Mouse (Mus musculus): ENCODE data around the gene Hhat. TPM values are rescaled to one million over a fixed set of nuclear protein-coding genes. Genes with fewer than 3 reads are reported as not detected.

The Hhat gene
- polyA plus RNA-seq, 1 experiment from 2014 or later: 1.0 TPM

DNA sequence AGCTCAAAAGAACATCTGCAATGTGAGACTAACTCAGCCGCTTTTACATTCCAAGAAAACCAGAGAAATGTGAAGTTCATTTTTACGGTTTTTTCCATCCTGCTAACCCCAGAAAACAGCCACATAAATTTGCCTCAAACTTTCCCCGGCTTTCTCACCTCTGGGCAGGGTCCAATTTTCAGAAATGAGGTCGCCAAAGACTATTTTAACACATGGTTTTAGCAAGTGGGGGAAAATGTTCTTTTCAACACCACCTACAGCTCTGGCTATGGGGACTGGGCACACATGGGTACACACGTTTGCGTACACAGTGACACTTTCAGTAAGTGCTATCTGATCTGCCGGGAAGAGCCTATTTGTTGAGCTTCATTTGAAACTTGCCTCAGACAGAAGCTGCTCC, 40.5 kb downstream of the Hhat start:
- no peak overlapping the region for H3K4me2 ChIP-seq (ENCODE audit: low read depth, low read length)

DNA sequence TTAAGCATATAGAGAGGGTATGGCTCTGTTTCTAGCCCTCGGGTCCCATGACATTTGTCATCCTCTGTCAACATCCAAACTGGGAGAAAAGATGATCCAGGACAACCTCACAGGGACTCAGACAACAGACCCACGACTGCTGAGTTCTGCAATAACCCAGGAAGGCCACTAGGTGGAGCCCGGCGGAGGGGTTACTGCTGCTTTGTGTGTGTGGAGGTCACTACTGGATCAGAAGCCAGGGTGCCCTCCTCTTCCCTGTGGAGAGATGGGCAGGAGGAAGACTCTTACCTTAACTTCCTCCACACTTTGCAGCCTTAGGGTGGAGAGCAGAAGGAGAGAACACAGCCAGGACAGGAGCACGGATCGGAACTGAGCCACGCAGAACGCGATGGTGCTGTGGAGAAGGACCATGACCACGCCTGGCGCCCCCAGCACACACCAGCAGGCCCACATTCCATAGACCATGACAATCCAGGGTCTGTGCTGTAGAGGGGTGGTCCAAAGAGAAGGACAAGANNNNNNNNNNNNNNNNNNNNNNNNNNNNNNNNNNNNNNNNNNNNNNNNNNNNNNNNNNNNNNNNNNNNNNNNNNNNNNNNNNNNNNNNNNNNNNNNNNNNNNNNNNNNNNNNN, 43.9 kb downstream of the Hhat start:
- no peaks in the 10 kb centered on the region for H3K4me1 ChIP-seq (ENCODE audit: control insufficient read depth, low read depth, low read length)

More for the DNA sequence above, 40.5 kb downstream of the Hhat start:
- H3K4me3 ChIP-seq (ENCODE audit: low read depth, low read length): no peak overlapping the region
- H3K9me3 ChIP-seq (replicated peaks; ENCODE audit: control insufficient read depth, low read length): no peaks in the 10 kb centered on the region
- no peaks in the 10 kb centered on the region for H3K4me1 ChIP-seq (ENCODE audit: control insufficient read depth, low read depth, low read length)
- 58% methylated on average over 7 of the region's 7 CpGs for WGBS (ENCODE audit: insufficient replicate concordance)
- H3K27ac ChIP-seq (ENCODE audit: low read length): no peak overlapping the region
- H3K9ac ChIP-seq (ENCODE audit: low read depth, low read length): no peak overlapping the region
- H3K27me3 ChIP-seq (ENCODE audit: control insufficient read depth, insufficient read depth, low read depth, low read length): no peaks in the 10 kb centered on the region
- no peaks in the 10 kb centered on the region for H3K36me3 ChIP-seq (ENCODE audit: control insufficient read depth, insufficient read depth)
- ATAC-seq (ENCODE audit: low read depth): no peak

DNA sequence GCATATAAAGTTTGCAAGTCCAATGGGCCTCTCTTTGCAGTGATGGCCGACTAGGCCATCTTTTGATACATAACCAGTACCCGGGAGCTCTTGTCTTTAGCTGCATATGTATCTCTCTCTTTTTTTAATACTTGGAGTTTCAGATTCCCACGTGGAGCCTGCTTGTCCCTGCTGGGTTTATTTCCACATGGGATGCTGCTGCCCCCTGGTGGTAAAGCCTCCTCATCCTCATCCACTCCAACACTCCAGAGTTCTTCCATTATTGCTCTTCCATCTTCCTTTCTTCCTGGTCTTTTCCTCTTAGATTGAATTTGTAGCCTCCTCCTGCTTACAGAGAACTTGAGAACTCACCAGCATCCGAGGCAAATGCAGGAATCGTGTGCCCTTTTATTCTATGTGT, 48.9 kb downstream of the Hhat start:
- no peaks in the 10 kb centered on the region for H3K36me3 ChIP-seq (ENCODE audit: control insufficient read depth, insufficient read depth)
- no peaks in the 10 kb centered on the region for H3K27me3 ChIP-seq (ENCODE audit: control insufficient read depth, insufficient read depth, low read depth, low read length)
- WGBS (ENCODE audit: insufficient replicate concordance): 35% methylated on average over 5 of the region's 5 CpGs
- H3K27ac ChIP-seq (ENCODE audit: low read length): no peak overlapping the region
- H3K9me3 ChIP-seq (replicated peaks; ENCODE audit: control insufficient read depth, low read length): no peaks in the 10 kb centered on the region
- no peak overlapping the region for H3K4me3 ChIP-seq (ENCODE audit: low read depth, low read length)
- no peaks in the 10 kb centered on the region for H3K4me1 ChIP-seq (ENCODE audit: control insufficient read depth, low read depth, low read length)
- no peak for ATAC-seq (ENCODE audit: low read depth)
- no peak overlapping the region for H3K4me2 ChIP-seq (ENCODE audit: low read depth, low read length)
- H3K9ac ChIP-seq (ENCODE audit: low read depth, low read length): no peak overlapping the region

More for the DNA sequence above, 43.9 kb downstream of the Hhat start:
- H3K4me2 ChIP-seq (ENCODE audit: low read depth, low read length): no peak overlapping the region
- H3K36me3 ChIP-seq (ENCODE audit: control insufficient read depth, insufficient read depth): no peaks in the 10 kb centered on the region
- H3K27ac ChIP-seq (ENCODE audit: low read length): no peak overlapping the region
- WGBS (ENCODE audit: insufficient replicate concordance): 53% methylated on average over 11 of the region's 11 CpGs
- H3K9me3 ChIP-seq (replicated peaks; ENCODE audit: control insufficient read depth, low read length): no peaks in the 10 kb centered on the region
- H3K9ac ChIP-seq (ENCODE audit: low read depth, low read length): no peak overlapping the region
- H3K27me3 ChIP-seq (ENCODE audit: control insufficient read depth, insufficient read depth, low read depth, low read length): no peaks in the 10 kb centered on the region
- H3K4me3 ChIP-seq (ENCODE audit: low read depth, low read length): no peak overlapping the region
- no peak for ATAC-seq (ENCODE audit: low read depth)

- ATAC-seq (ENCODE audit: low read depth): no peak
- Histone ChIP-seq H3K36me3 (ENCODE audit: control insufficient read depth, insufficient read depth) (no peaks in the 10 kb centered on the region), H3K9ac (ENCODE audit: low read depth, low read length) (no peak overlapping the region)
These were observed 50.9 kb downstream of the Hhat start for GRCm38 (mm10) chr1:192720156-192720555.

DNA sequence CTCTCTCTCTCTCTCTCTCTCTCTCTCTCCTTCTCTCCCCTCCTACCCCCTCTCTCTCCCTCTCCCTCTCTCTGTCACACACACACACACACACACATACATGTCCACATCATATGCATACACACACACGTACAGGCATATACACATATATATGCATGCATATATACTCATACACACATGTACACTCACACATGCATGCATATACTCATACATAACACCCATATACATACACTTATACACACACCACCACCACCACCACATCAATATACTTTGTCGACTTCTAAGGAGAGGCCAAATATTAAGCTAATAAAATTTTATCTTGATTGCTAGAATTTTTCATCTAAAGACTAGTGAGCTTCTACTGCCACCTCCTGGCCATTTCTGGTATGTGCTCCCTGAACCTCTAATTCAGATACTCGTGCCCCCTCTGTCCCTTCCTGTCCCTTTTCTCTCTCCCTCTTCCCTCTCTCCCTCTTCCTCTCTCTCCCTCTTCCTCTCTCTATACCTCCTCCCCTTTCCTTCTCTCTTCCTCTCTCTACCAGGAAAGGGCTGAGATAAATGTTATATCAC, 59.2 kb downstream of the Hhat start:
- Histone ChIP-seq H3K9me3 (replicated peaks; ENCODE audit: control insufficient read depth, low read length) (no peaks in the 10 kb centered on the region), H3K27ac (ENCODE audit: low read length) (no peak overlapping the region), H3K27me3 (ENCODE audit: control insufficient read depth, insufficient read depth, low read depth, low read length) (no peaks in the 10 kb centered on the region), H3K36me3 (ENCODE audit: control insufficient read depth, insufficient read depth) (no peaks in the 10 kb centered on the region), H3K9ac (ENCODE audit: low read depth, low read length) (no peak overlapping the region), H3K4me2 (ENCODE audit: low read depth, low read length) (no peak overlapping the region), H3K4me3 (ENCODE audit: low read depth, low read length) (no peak overlapping the region), H3K4me1 (ENCODE audit: control insufficient read depth, low read depth, low read length) (no peaks in the 10 kb centered on the region)
- ATAC-seq (ENCODE audit: low read depth): no peak
- 18% methylated on average over 3 of the region's 3 CpGs for WGBS (ENCODE audit: insufficient replicate concordance)

More at GRCm38 (mm10) chr1:192720156-192720555, 50.9 kb downstream of the Hhat start:
- H3K27me3 ChIP-seq (ENCODE audit: control insufficient read depth, insufficient read depth, low read depth, low read length): no peaks in the 10 kb centered on the region
- no peaks in the 10 kb centered on the region for H3K4me1 ChIP-seq (ENCODE audit: control insufficient read depth, low read depth, low read length)
- WGBS (ENCODE audit: insufficient replicate concordance): 69% methylated on average over 10 of the region's 10 CpGs
- no peaks in the 10 kb centered on the region for H3K9me3 ChIP-seq (replicated peaks; ENCODE audit: control insufficient read depth, low read length)
- no peak overlapping the region for H3K4me2 ChIP-seq (ENCODE audit: low read depth, low read length)
- no peak overlapping the region for H3K4me3 ChIP-seq (ENCODE audit: low read depth, low read length)
- H3K27ac ChIP-seq (ENCODE audit: low read length): no peak overlapping the region

DNA sequence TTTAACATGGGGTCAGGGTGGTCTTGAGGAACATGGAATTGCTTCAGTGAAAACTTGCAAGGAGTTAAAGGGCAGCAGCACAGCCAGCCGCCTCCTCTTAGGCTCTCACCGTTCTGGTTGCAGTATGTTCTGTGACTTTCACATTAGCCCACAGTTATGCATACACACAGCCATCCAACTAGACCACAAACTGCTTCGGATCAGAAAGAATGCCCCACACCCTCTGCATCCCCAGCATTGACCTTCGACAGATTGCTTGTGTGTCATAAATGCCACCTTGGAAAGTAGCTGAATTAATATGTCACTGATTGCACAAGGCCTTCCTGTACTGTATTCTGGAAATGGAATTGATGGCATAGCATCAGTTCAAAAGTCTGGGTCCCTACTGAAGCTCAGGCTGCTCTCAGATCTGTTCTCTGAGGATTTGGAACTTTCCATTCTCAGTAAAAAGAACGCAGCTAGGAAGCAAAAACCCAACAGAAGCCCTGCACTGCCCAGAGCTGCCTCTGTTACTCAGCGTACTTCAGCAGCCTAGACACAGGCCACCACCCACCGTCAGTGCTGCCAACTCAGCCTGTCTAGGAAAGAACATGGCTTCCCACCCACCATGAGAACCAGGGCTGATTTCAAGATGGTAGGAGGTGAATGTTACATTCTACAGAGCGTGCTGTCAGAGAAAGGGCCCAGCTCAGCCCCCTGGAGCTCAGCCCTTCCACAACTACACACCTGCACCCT, 70.5 kb downstream of the Hhat start:
- Histone ChIP-seq H3K27ac (ENCODE audit: low read length) (no peak overlapping the region), H3K4me1 (ENCODE audit: control insufficient read depth, low read depth, low read length) (no peaks in the 10 kb centered on the region), H3K9me3 (replicated peaks; ENCODE audit: control insufficient read depth, low read length) (no peaks in the 10 kb centered on the region), H3K27me3 (ENCODE audit: control insufficient read depth, insufficient read depth, low read depth, low read length) (no peaks in the 10 kb centered on the region), H3K36me3 (ENCODE audit: control insufficient read depth, insufficient read depth) (no peaks in the 10 kb centered on the region), H3K4me2 (ENCODE audit: low read depth, low read length) (no peak overlapping the region), H3K4me3 (ENCODE audit: low read depth, low read length) (no peak overlapping the region), H3K9ac (ENCODE audit: low read depth, low read length) (no peak overlapping the region)
- no peak for ATAC-seq (ENCODE audit: low read depth)
- 63% methylated on average over 8 of the region's 8 CpGs for WGBS (ENCODE audit: insufficient replicate concordance)

GRCm38 (mm10) chr1:192699101-192699500, 71.9 kb downstream of the Hhat start:
- no peak for ATAC-seq (ENCODE audit: low read depth)
- H3K9ac ChIP-seq (ENCODE audit: low read depth, low read length): no peak overlapping the region
- no peaks in the 10 kb centered on the region for H3K9me3 ChIP-seq (replicated peaks; ENCODE audit: control insufficient read depth, low read length)
- no peaks in the 10 kb centered on the region for H3K36me3 ChIP-seq (ENCODE audit: control insufficient read depth, insufficient read depth)
- H3K4me2 ChIP-seq (ENCODE audit: low read depth, low read length): no peak overlapping the region
- no peak overlapping the region for H3K27ac ChIP-seq (ENCODE audit: low read length)
- H3K4me1 ChIP-seq (ENCODE audit: control insufficient read depth, low read depth, low read length): no peaks in the 10 kb centered on the region
- no peak overlapping the region for H3K4me3 ChIP-seq (ENCODE audit: low read depth, low read length)
- no peaks in the 10 kb centered on the region for H3K27me3 ChIP-seq (ENCODE audit: control insufficient read depth, insufficient read depth, low read depth, low read length)

DNA sequence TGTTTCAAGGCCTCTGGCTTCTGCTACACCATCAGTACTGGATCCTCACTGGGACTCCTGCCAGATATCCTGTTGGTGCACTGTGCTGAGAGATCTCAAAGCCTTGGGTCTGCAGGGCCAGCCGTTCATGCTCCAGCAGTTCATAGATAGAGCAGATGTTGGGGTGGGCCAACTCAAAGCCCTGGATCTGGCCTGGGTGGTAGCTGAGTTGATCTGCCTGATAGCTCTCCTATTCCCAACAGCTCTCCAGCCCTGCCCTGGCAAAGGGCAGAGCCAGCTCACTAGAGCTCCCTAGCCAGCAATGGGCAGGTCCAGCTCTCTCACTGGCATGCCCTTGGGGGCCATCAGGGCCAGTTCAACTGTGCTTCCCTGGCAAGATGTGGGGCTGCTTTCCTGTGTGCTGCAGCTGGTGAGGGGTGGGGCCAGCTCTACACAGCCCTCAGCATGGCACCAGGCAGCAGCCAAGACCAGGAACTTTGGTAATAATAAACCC, 74.6 kb downstream of the Hhat start:
- Histone ChIP-seq H3K4me2 (ENCODE audit: low read depth, low read length) (no peak overlapping the region), H3K9me3 (replicated peaks; ENCODE audit: control insufficient read depth, low read length) (no peaks in the 10 kb centered on the region), H3K4me3 (ENCODE audit: low read depth, low read length) (no peak overlapping the region), H3K36me3 (ENCODE audit: control insufficient read depth, insufficient read depth) (no peaks in the 10 kb centered on the region), H3K27me3 (ENCODE audit: control insufficient read depth, insufficient read depth, low read depth, low read length) (no peaks in the 10 kb centered on the region), H3K9ac (ENCODE audit: low read depth, low read length) (no peak overlapping the region), H3K27ac (ENCODE audit: low read length) (no peak overlapping the region), H3K4me1 (ENCODE audit: control insufficient read depth, low read depth, low read length) (no peaks in the 10 kb centered on the region)
- WGBS (ENCODE audit: insufficient replicate concordance): 50% methylated on average over 1 of the region's 1 CpGs
- ATAC-seq (ENCODE audit: low read depth): no peak

DNA sequence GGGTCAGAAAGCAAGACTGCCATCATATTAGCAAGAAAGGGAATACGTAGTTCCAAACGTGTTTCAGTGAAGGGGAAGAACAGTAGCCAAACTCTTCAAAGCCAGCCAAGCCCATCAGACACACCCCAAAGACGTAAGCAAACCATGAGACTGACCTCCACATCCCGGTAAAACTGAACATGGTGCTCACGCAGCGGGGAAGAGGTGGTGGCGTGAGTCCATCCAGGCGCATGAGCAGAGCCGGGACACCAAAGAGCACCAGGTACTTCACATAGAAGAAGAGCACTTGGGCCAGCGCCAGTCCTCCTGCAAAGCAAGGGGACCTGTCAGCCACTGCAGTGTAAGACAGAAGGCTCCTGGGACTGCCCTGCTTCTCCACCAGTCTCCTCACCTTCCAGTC, 77.4 kb downstream of the Hhat start:
- 77% methylated on average over 10 of the region's 10 CpGs for WGBS (ENCODE audit: insufficient replicate concordance)
- Histone ChIP-seq H3K9ac (ENCODE audit: low read depth, low read length) (no peak overlapping the region), H3K4me1 (ENCODE audit: control insufficient read depth, low read depth, low read length) (no peaks in the 10 kb centered on the region), H3K27me3 (ENCODE audit: control insufficient read depth, insufficient read depth, low read depth, low read length) (no peaks in the 10 kb centered on the region), H3K4me3 (ENCODE audit: low read depth, low read length) (no peak overlapping the region), H3K9me3 (replicated peaks; ENCODE audit: control insufficient read depth, low read length) (no peaks in the 10 kb centered on the region), H3K4me2 (ENCODE audit: low read depth, low read length) (no peak overlapping the region), H3K36me3 (ENCODE audit: control insufficient read depth, insufficient read depth) (no peaks in the 10 kb centered on the region), H3K27ac (ENCODE audit: low read length) (no peak overlapping the region)
- ATAC-seq (ENCODE audit: low read depth): no peak

All from liver, embryonic 16.5 days (tissue).